Mouse (Mus musculus): ENCODE measurements around the gene Timm17a.

Timm17a gene

DNA sequence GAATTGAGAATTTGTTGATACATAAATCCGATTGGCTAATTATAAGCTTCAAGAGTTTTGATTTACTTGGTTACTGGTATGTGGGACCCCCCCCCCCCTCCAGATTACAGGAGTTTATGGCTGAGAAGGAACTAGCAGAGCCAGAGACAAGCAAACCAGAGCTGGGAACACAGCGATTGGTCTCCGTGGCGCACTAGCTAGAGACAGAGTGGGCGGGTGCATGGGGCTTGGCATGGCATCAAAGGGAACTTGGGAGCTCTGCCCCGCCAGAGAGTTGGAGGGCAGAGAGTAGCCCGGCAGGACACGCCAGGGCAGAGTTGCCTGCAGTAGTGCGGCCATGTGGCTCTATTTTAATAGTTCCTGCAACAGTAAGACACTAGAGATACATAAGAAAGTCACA, 32.9 kb downstream of the Timm17a start:
- no peak for DNase-seq (ENCODE audit: low read depth, low spot score)

GRCm38 (mm10) chr1:135271371-135271770, 42.2 kb downstream of the Timm17a start:
- DNase-seq (ENCODE audit: low read depth, low spot score) = no peak

DNA sequence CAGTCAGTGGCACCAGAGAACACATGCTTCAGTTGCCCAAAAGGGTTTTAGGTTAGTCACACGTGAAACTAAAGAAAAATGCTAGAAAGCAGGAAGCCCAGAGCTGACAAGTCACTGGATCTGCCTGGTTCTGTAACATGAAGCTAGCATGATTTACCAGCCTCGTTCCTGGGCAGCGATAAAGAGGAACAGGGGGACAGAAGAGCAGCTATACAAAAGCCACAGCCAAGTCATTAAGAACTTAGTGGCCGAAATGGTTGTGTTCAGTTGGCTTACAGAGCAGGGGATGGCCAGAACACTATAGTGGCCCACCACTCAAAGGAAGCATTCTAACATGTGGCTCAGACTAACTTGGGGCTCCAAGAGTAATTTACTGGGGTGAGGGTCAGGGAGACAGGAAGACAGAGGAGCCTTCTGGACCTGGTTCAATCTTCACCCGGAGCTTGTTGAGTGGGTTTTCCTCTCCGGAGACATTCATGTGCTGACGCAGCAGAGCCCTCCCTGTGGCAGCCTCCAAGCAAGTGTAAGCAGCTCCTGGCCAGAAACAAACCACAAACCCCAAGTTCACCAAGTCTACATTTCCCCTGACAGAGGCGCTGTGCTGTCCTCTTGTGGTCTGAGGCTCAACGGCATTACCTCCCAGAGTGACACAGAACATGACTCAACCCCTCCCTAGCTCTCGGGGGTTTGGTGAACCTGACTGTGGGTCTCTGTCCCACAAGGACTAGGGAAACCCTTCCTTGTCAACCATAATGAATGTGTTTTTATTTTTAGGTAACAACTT, 45.7 kb downstream of the Timm17a start:
- DNase-seq (ENCODE audit: low read depth, low spot score) = no peak

DNA sequence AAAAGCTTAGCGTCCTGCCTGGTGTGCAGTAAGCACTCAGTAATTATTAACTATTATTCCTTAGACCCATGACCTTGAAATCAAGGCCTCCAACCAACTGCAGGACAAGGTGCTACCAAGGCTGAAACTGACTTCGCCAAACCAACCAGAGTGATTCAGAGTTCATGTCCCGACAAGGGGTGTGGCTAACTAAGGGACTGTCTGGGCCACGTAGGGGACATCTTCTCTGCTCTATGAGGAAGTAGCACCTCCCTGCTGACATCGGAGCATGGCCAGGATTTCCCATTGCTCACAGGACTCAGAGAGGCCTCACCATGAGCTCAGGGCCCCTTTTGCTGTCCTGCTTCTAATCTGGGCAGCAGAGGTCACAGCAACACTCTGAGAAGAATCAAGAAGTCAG, 47.7 kb downstream of the Timm17a start:
- no peak for DNase-seq (ENCODE audit: low read depth, low spot score)

- no peak for DNase-seq (ENCODE audit: low read depth, low spot score)
Measured at GRCm38 (mm10) chr1:135263316-135263715, 50.3 kb downstream of the Timm17a start.

GRCm38 (mm10) chr1:135262329-135262728, 51.2 kb downstream of the Timm17a start:
- no peak for DNase-seq (ENCODE audit: low read depth, low spot score)

DNA sequence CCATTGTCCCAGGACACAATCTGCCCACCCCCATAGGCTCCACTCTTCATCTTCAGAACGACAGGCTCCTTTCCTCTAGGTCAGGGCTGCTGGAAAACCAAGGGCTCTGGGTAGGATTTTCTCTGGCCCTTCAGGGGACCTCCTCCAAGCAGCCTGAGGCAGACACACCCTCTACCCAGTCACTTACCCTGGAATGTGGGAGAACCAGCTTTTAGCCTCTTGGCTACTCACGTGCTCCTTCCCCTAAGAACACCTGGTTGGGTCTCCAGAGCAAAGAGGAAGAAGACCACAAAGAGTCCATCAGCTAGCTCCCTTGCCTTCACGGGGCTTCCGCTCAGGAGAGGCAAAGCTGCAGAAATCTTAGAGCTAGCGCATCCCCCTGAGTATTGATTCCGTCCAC, 52.6 kb downstream of the Timm17a start:
- no peak for DNase-seq (ENCODE audit: low read depth, low spot score)

DNA sequence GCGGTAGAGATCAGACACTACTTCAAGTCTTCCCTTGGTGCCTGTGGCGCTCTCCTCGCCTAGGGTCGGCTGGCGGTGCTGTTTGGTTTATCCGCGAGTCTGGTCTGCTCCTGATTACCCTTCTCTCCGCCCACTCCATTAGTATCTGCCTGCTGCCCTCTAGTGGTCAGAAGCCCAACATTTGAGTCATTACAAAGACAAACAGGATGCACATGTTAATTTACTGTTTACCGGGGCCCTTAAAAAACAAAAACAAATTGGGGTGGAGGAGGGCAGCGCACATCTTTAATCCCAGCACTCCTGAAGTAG, 54.5 kb downstream of the Timm17a start:
- peak; percentile 54 for DNase-seq (ENCODE audit: low read depth, low spot score)

- DNase-seq (ENCODE audit: low read depth, low spot score) = no peak
Measured at GRCm38 (mm10) chr1:135258380-135259127, 55.0 kb downstream of the Timm17a start, which contains the start of gene Elf3. Gene Elf3, minus strand, starts transcription at chr1:135258568.

GRCm38 (mm10) chr1:135256299-135256698, 57.3 kb downstream of the Timm17a start:
- DNase-seq (ENCODE audit: low read depth, low spot score) = no peak

- DNase-seq (ENCODE audit: low read depth, low spot score) = no peak
Measured at GRCm38 (mm10) chr1:135252854-135253253, 60.7 kb downstream of the Timm17a start.

DNA sequence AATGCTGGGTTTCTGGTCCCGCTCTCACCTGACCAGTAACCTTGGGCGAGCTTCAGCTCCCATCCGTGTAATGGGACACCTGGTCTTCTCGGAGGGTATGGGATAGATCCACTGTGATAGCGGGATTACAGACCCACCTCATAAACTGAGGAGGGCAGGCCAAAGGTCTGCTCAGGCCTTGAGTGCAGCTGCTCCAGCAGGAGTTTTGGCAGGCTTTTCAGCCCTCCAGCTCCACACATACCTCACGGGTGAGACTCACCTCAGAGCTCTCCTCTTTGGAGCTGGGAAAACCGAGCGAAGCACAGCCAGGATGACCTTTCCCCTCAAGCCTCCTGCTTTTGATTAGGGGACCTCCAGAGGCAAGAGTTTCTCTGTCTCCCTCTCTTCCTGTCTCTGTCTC, 62.2 kb downstream of the Timm17a start:
- DNase-seq (ENCODE audit: low read depth, low spot score) = no peak

DNA sequence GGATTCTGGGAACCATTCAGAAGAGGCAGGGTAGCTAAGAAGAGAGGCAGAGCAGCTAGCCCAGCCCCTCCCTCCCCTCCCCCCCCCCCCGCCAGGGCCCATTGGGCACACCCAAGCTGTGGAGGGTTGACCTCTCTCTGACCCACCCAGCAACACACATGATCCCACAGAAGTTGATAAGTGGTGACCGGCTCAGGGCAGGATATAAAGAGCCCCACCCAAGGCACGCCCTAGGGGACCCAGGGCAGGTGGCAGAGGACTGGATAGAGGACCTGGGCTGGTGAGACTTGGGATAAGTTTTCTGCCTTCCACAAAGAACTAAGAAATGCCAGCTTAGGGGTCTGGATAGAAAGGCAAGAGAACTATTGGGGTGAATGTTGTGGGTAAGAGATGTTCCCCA, 62.9 kb downstream of the Timm17a start:
- DNase-seq (ENCODE audit: low read depth, low spot score) = no peak

GRCm38 (mm10) chr1:135248434-135248850, 65.1 kb downstream of the Timm17a start:
- peak; percentile 59 for DNase-seq (ENCODE audit: low read depth, low spot score)

Measured in brain, embryonic 18.5 days (tissue).